ENCODE assay signal across 11 mouse cellular contexts in the genomic region with DNA sequence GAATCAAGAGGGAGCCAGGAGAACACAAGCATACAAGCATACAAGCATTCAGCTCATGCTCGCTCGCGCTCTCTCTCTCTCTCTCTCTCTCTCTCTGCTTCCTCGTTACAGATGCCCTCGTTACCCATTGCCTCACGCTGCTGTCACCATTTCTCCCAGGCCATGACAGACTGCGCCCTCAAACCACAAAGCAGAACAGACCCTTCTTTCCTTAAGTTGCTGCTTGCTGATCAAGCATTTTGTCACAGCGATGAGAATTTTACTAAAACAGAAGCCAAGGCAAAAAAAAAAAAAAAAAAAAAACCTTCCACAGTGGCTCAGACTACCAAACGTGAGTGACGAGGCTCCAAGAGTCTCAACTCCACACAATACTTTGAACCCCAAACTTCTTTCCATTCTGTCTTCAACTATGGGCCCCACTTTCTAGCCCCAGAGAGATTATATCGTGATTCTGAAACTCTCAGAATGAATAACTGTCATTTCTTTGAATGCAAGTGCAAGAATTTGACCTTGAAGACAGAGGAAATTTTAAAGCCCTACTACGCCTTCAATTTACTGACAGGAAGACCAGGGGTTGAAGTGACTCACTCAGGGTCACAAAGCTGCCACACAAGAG. TPM values are rescaled to one million over a fixed set of nuclear protein-coding genes. Genes with fewer than 3 reads are reported as not detected.
DNase-seq lines count a peak whose midpoint lies in the region; ATAC-seq lines count a peak whose summit lies in the region.
"Had no signal": no experiment of that assay in that cellular context is flagged by ENCODE, and none has a peak within 500 bp of the region (broad histone marks: within the 10 kb centered on the region; RNA-seq: fewer than 3 reads in every experiment).

No protein-coding gene starts in this region.

- H3K9ac ChIP-seq in embryonic facial prominence, embryonic 12.5 days = no peak overlapping the region
- H3K9ac ChIP-seq in forebrain, embryonic 14.5 days (ENCODE audit: low read length) = no peak overlapping the region
- H3K9ac ChIP-seq: midbrain, embryonic 12.5 days had no signal

- H3K4me2 ChIP-seq in embryonic facial prominence, embryonic 12.5 days (replicated peaks) = 0 out of 2 replicates have a peak overlapping the region, but pooled peaks have one; percentile 9
- no peak overlapping the region for H3K4me2 ChIP-seq in forebrain, embryonic 14.5 days (ENCODE audit: low read length)
- H3K4me2 ChIP-seq: midbrain, embryonic 12.5 days had no signal

- H3K4me1 ChIP-seq in heart, embryonic 10.5 days = peaks cover 94% of the 10 kb centered on the region
- H3K4me1 ChIP-seq in embryonic facial prominence, embryonic 12.5 days = peaks cover 78% of the 10 kb centered on the region
- H3K4me1 ChIP-seq in forebrain, embryonic 14.5 days (ENCODE audit: control insufficient read depth, insufficient read depth, low read length) = peaks cover 2% of the 10 kb centered on the region; the same call in 1 of the 2 replicates

- peak overlapping the region; percentile 36; the same call in 1 of the 2 replicates for H3K27ac ChIP-seq in heart, embryonic 10.5 days
- peak overlapping the region; percentile 65; the same call in 1 of the 2 replicates for H3K27ac ChIP-seq in embryonic facial prominence, embryonic 12.5 days
- no peak overlapping the region for H3K27ac ChIP-seq in forebrain, embryonic 14.5 days (ENCODE audit: low read depth, low read length)
- H3K27ac ChIP-seq: midbrain, embryonic 12.5 days had no signal

- H3K36me3 ChIP-seq in heart, embryonic 10.5 days = peaks cover 14% of the 10 kb centered on the region
- H3K36me3 ChIP-seq in embryonic facial prominence, embryonic 12.5 days = peaks cover 8% of the 10 kb centered on the region
- no peaks in the 10 kb centered on the region for H3K36me3 ChIP-seq in forebrain, embryonic 14.5 days (ENCODE audit: control insufficient read depth, insufficient read depth, low read length)

- no peak for DNase-seq in heart, embryonic 10.5 days (ENCODE audit: low spot score)
- DNase-seq in heart, postnatal 10 days = no peak
- DNase-seq in CD4-positive helper T cell, adult 2 months (ENCODE audit: low read depth, low spot score) = peak; percentile 85
- DNase-seq in forebrain, embryonic 14.5 days (ENCODE audit: low spot score) = no peak
- no peak for DNase-seq in right cerebral cortex, postnatal 14 days
- no peak for DNase-seq in layer of hippocampus, adult 18-20 months (ENCODE audit: low spot score in 2 of 2)
- DNase-seq: layer of hippocampus, postnatal 36 days; right cerebral cortex, postnatal 4 days had no signal

- 83% methylated on average over 12 of the region's 12 CpGs for WGBS in heart, embryonic 10.5 days
- 65% methylated on average over 12 of the region's 12 CpGs for WGBS in embryonic facial prominence, embryonic 12.5 days
- WGBS in forebrain, embryonic 14.5 days = 70% methylated on average over 12 of the region's 12 CpGs

- no peaks in the 10 kb centered on the region for H3K27me3 ChIP-seq in heart, embryonic 10.5 days (ENCODE audit: insufficient read depth, poor library complexity, severe bottlenecking)
- no peaks in the 10 kb centered on the region for H3K27me3 ChIP-seq in embryonic facial prominence, embryonic 12.5 days
- H3K27me3 ChIP-seq in forebrain, embryonic 14.5 days (replicated peaks; ENCODE audit: control insufficient read depth, insufficient read depth, low read length) = no peaks in the 10 kb centered on the region
- H3K27me3 ChIP-seq: midbrain, embryonic 12.5 days had no signal

- no peak for ATAC-seq in embryonic facial prominence, embryonic 12.5 days (ENCODE audit: insufficient number of reproducible peaks, insufficient read depth, low FRiP score, low TSS enrichment)
- peak; percentile 76 for ATAC-seq in megakaryocyte, adult 5-6 weeks (ENCODE audit: poor library complexity, severe bottlenecking)
- ATAC-seq in forebrain, embryonic 14.5 days = no peak

- H3K4me3 ChIP-seq in heart, embryonic 10.5 days = no peak overlapping the region
- H3K4me3 ChIP-seq in embryonic facial prominence, embryonic 12.5 days = no peak overlapping the region
- no peak overlapping the region for H3K4me3 ChIP-seq in forebrain, embryonic 14.5 days (ENCODE audit: low read depth, low read length)
- H3K4me3 ChIP-seq: midbrain, embryonic 12.5 days had no signal

- H3K9me3 ChIP-seq in heart, embryonic 10.5 days = no peaks in the 10 kb centered on the region
- H3K9me3 ChIP-seq in embryonic facial prominence, embryonic 12.5 days = no peaks in the 10 kb centered on the region
- no peaks in the 10 kb centered on the region for H3K9me3 ChIP-seq in forebrain, embryonic 14.5 days (replicated peaks; ENCODE audit: control insufficient read depth, low read length)
- H3K9me3 ChIP-seq: midbrain, embryonic 12.5 days had no signal

- intact Hi-C loops in heart, postnatal 10 days (cut with DNase I) = no loop called here

RNA-seq across cellular contexts. Expression of a gene that starts 19.6 kb away (rescaled TPM):
- polyA plus RNA-seq in heart, embryonic 10.5 days (2016; fragmentation: Nextera tagmentation; extraction: Ambion mirVana) = 15.2 and 20.0 TPM in 2 replicates
- total RNA-seq in heart, postnatal 10 days (2021) = 10 to 100 TPM; 17.0 to 22.6 TPM
- 37.4 and 38.6 TPM in 2 replicates for polyA plus RNA-seq in embryonic facial prominence, embryonic 12.5 days (2016; fragmentation: Nextera tagmentation; extraction: Ambion mirVana)
- total RNA-seq in megakaryocyte, adult 5-6 weeks (2015) = 9.1 and 15.0 TPM in 2 replicates
- total RNA-seq in megakaryocyte, adult 5-6 weeks (2017) = 9.7 and 12.7 TPM in 2 replicates
- polyA plus RNA-seq in forebrain, embryonic 14.5 days (2014; fragmentation: Nextera tagmentation; extraction: Ambion mirVana) = 5.1 and 5.4 TPM in 2 replicates
- 10 to 100 TPM; 58.2 to 62.5 TPM for total RNA-seq in layer of hippocampus, adult 18-20 months (2021)
